9 mouse cellular contexts compared by ENCODE assay signal in the genomic region with DNA sequence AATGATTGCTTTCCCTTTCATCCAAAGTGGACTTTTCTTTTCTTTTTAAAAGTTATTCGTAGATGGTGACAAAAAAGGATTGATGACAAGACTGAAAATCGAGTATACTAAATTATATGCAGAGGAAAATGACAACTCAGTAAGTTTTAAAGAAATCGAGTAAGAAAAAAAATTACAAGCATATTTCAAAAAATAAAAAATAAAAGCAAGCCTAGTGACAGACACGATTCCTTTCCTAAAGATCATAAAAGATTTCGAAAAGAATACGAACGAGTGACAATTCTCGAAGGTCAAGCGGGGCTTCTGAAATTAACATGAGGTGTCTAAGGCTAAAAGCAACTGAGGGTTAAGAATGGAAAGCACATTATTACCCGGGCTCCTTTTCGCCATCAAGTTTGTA. TPM values are rescaled to one million over a fixed set of nuclear protein-coding genes. Genes with fewer than 3 reads are reported as not detected.
DNase-seq lines count a peak whose midpoint lies in the region; ATAC-seq and TF ChIP-seq lines count a peak whose summit lies in the region.
"Had no signal": no experiment of that assay in that cellular context is flagged by ENCODE, and none has a peak within 500 bp of the region (broad histone marks: within the 10 kb centered on the region; RNA-seq: fewer than 3 reads in every experiment).

No protein-coding gene starts in this region.

- no peak for DNase-seq in lung, adult 2 months
- no peak for DNase-seq in lung, postnatal 25 days (ENCODE audit: low spot score)
- no peak for DNase-seq in cerebellum, adult 8-10 months
- DNase-seq in urinary bladder, postnatal 10 days (ENCODE audit: low spot score) = no peak
- no peak for DNase-seq in left cerebral cortex, postnatal 14 days (ENCODE audit: low spot score in 2 of 2)

- H3K27me3 ChIP-seq in embryonic facial prominence, embryonic 13.5 days = no peaks in the 10 kb centered on the region
- no peaks in the 10 kb centered on the region for H3K27me3 ChIP-seq in intestine, embryonic 16.5 days (replicated peaks; ENCODE audit: control insufficient read depth, insufficient read depth, low read length)
- no peaks in the 10 kb centered on the region for H3K27me3 ChIP-seq in neural tube, embryonic 13.5 days

- intact Hi-C loops in left cerebral cortex, postnatal 14 days (cut with DNase I) = no loop called here

- no peak for TF ChIP-seq CTCF in lung, adult 2 months (IDR thresholded peaks at IDR 0.05; ENCODE audit: insufficient read depth, low read length)

- 1% methylated on average over 11 of the region's 11 CpGs for WGBS in lung, adult 2 months
- WGBS in embryonic facial prominence, embryonic 13.5 days = under 1% methylated on average over 11 of the region's 11 CpGs
- 1% methylated on average over 11 of the region's 11 CpGs for WGBS in intestine, embryonic 16.5 days
- 2% methylated on average over 11 of the region's 11 CpGs for WGBS in neural tube, embryonic 13.5 days

- H3K4me1 ChIP-seq in lung, adult 2 months (ENCODE audit: control insufficient read depth, insufficient read depth, low read length) = peaks cover 6% of the 10 kb centered on the region; the same call in 1 of the 2 replicates
- H3K4me1 ChIP-seq in embryonic facial prominence, embryonic 13.5 days = peaks cover 16% of the 10 kb centered on the region
- peaks cover 10% of the 10 kb centered on the region for H3K4me1 ChIP-seq in intestine, embryonic 16.5 days (ENCODE audit: control insufficient read depth, insufficient read depth, low read length)
- peaks cover 29% of the 10 kb centered on the region for H3K4me1 ChIP-seq in neural tube, embryonic 13.5 days (replicated peaks)

- no peak for TF ChIP-seq POLR2A in lung, adult 2 months (IDR thresholded peaks at IDR 0.05; ENCODE audit: borderline replicate concordance, extremely low read depth, low read depth, low read length)

- H3K4me2 ChIP-seq in embryonic facial prominence, embryonic 13.5 days = peak overlapping the region; percentile 81
- peak overlapping the region; percentile 63 for H3K4me2 ChIP-seq in intestine, embryonic 16.5 days (ENCODE audit: low read depth, low read length)
- peak overlapping the region; percentile 82 for H3K4me2 ChIP-seq in neural tube, embryonic 13.5 days

- H3K4me3 ChIP-seq in lung, adult 2 months (replicated peaks; ENCODE audit: extremely low read depth, low read depth, low read length) = peak overlapping the region; percentile 80
- peak overlapping the region; percentile 99 for H3K4me3 ChIP-seq in embryonic facial prominence, embryonic 13.5 days
- peak overlapping the region; percentile 76 for H3K4me3 ChIP-seq in intestine, embryonic 16.5 days (ENCODE audit: low read length)
- H3K4me3 ChIP-seq in neural tube, embryonic 13.5 days = peak overlapping the region; percentile 75

- H3K36me3 ChIP-seq in embryonic facial prominence, embryonic 13.5 days = no peaks in the 10 kb centered on the region
- H3K36me3 ChIP-seq in intestine, embryonic 16.5 days (ENCODE audit: control insufficient read depth, insufficient read depth, low read length) = no peaks in the 10 kb centered on the region
- no peaks in the 10 kb centered on the region for H3K36me3 ChIP-seq in neural tube, embryonic 13.5 days

- peak overlapping the region; percentile 94 for H3K27ac ChIP-seq in embryonic facial prominence, embryonic 13.5 days
- H3K27ac ChIP-seq in intestine, embryonic 16.5 days (ENCODE audit: low read length) = peak overlapping the region; percentile 81
- H3K27ac ChIP-seq in neural tube, embryonic 13.5 days (replicated peaks) = peak overlapping the region; percentile 94

- H3K9me3 ChIP-seq in embryonic facial prominence, embryonic 13.5 days = no peaks in the 10 kb centered on the region
- no peaks in the 10 kb centered on the region for H3K9me3 ChIP-seq in intestine, embryonic 16.5 days (ENCODE audit: control insufficient read depth, low read length)
- no peaks in the 10 kb centered on the region for H3K9me3 ChIP-seq in neural tube, embryonic 13.5 days

- no peak for ATAC-seq in embryonic facial prominence, embryonic 13.5 days (ENCODE audit: insufficient number of reproducible peaks, insufficient read depth, low FRiP score, low TSS enrichment, low read depth)
- ATAC-seq in intestine, embryonic 16.5 days = no peak
- no peak for ATAC-seq in neural tube, embryonic 13.5 days (ENCODE audit: low read depth)

- H3K9ac ChIP-seq in embryonic facial prominence, embryonic 13.5 days = peak overlapping the region; percentile 93
- H3K9ac ChIP-seq in intestine, embryonic 16.5 days (ENCODE audit: low read depth, low read length) = peak overlapping the region; percentile 82
- H3K9ac ChIP-seq in neural tube, embryonic 13.5 days = peak overlapping the region; percentile 96

RNA-seq across cellular contexts. Expression of a gene that starts 1.0 kb away (rescaled TPM):
- 67.4 and 89.5 TPM in 2 replicates for polyA plus RNA-seq in lung, adult 2 months (2012; rRNA removed)
- polyA plus RNA-seq in embryonic facial prominence, embryonic 13.5 days (2015; fragmentation: Nextera tagmentation; extraction: Ambion mirVana) = 130 and 139 TPM in 2 replicates
- polyA plus RNA-seq in intestine, embryonic 16.5 days (2015; fragmentation: Nextera tagmentation; extraction: Ambion mirVana) = 110 and 122 TPM in 2 replicates
- polyA plus RNA-seq in neural tube, embryonic 13.5 days (2015; fragmentation: Nextera tagmentation; extraction: Ambion mirVana) = 161 and 170 TPM in 2 replicates
- 10 to 100 TPM; 77.5 to 87.1 TPM for total RNA-seq in left cerebral cortex, postnatal 14 days (2021)

RNA-seq across cellular contexts. Expression of a gene that starts 17.4 kb away (rescaled TPM):
- 45.2 and 52.4 TPM in 2 replicates for polyA plus RNA-seq in lung, adult 2 months (2012; rRNA removed)
- polyA plus RNA-seq in embryonic facial prominence, embryonic 13.5 days (2015; fragmentation: Nextera tagmentation; extraction: Ambion mirVana) = 11.2 and 14.8 TPM in 2 replicates
- polyA plus RNA-seq in intestine, embryonic 16.5 days (2015; fragmentation: Nextera tagmentation; extraction: Ambion mirVana) = 5.5 and 6.0 TPM in 2 replicates
- 15.2 and 19.3 TPM in 2 replicates for polyA plus RNA-seq in neural tube, embryonic 13.5 days (2015; fragmentation: Nextera tagmentation; extraction: Ambion mirVana)
- total RNA-seq in left cerebral cortex, postnatal 14 days (2021) = 10 to 100 TPM; 27.2 to 31.1 TPM

RNA-seq across cellular contexts. Expression of a gene that starts 21.2 kb away (rescaled TPM):
- 170 and 188 TPM in 2 replicates for polyA plus RNA-seq in lung, adult 2 months (2012; rRNA removed)
- polyA plus RNA-seq in embryonic facial prominence, embryonic 13.5 days (2015; fragmentation: Nextera tagmentation; extraction: Ambion mirVana) = 159 and 161 TPM in 2 replicates
- polyA plus RNA-seq in intestine, embryonic 16.5 days (2015; fragmentation: Nextera tagmentation; extraction: Ambion mirVana) = 132 and 140 TPM in 2 replicates
- polyA plus RNA-seq in neural tube, embryonic 13.5 days (2015; fragmentation: Nextera tagmentation; extraction: Ambion mirVana) = 164 and 171 TPM in 2 replicates
- 10 to 100 TPM; 72.9 to 75.8 TPM for total RNA-seq in left cerebral cortex, postnatal 14 days (2021)

RNA-seq across cellular contexts. Expression of a gene that starts 21.6 kb away (rescaled TPM):
- polyA plus RNA-seq in lung, adult 2 months (2012; rRNA removed) = 0.36 and 0.70 TPM in 2 replicates
- 0.54 TPM in 1 of 2 replicates, not detected in the other for polyA plus RNA-seq in embryonic facial prominence, embryonic 13.5 days (2015; fragmentation: Nextera tagmentation; extraction: Ambion mirVana)
- 0.27 TPM in 1 of 2 replicates, not detected in the other for polyA plus RNA-seq in intestine, embryonic 16.5 days (2015; fragmentation: Nextera tagmentation; extraction: Ambion mirVana)
- not detected in 2 replicates for polyA plus RNA-seq in neural tube, embryonic 13.5 days (2015; fragmentation: Nextera tagmentation; extraction: Ambion mirVana)
- total RNA-seq in left cerebral cortex, postnatal 14 days (2021) = not detected
- polyA plus RNA-seq: inflammation-experienced regulatory T-cells, adult 6 months had no signal

RNA-seq across cellular contexts. Expression of a gene that starts 26.2 kb away (rescaled TPM):
- polyA plus RNA-seq in lung, adult 2 months (2012; rRNA removed) = 28.3 and 44.9 TPM in 2 replicates
- polyA plus RNA-seq in embryonic facial prominence, embryonic 13.5 days (2015; fragmentation: Nextera tagmentation; extraction: Ambion mirVana) = 61.8 and 71.2 TPM in 2 replicates
- 67.1 and 67.6 TPM in 2 replicates for polyA plus RNA-seq in intestine, embryonic 16.5 days (2015; fragmentation: Nextera tagmentation; extraction: Ambion mirVana)
- 67.5 and 76.4 TPM in 2 replicates for polyA plus RNA-seq in neural tube, embryonic 13.5 days (2015; fragmentation: Nextera tagmentation; extraction: Ambion mirVana)
- 10 to 100 TPM; 39.5 to 49.2 TPM for total RNA-seq in left cerebral cortex, postnatal 14 days (2021)
